ENCODE assay signal across 8 mouse cellular contexts in the genomic region with DNA sequence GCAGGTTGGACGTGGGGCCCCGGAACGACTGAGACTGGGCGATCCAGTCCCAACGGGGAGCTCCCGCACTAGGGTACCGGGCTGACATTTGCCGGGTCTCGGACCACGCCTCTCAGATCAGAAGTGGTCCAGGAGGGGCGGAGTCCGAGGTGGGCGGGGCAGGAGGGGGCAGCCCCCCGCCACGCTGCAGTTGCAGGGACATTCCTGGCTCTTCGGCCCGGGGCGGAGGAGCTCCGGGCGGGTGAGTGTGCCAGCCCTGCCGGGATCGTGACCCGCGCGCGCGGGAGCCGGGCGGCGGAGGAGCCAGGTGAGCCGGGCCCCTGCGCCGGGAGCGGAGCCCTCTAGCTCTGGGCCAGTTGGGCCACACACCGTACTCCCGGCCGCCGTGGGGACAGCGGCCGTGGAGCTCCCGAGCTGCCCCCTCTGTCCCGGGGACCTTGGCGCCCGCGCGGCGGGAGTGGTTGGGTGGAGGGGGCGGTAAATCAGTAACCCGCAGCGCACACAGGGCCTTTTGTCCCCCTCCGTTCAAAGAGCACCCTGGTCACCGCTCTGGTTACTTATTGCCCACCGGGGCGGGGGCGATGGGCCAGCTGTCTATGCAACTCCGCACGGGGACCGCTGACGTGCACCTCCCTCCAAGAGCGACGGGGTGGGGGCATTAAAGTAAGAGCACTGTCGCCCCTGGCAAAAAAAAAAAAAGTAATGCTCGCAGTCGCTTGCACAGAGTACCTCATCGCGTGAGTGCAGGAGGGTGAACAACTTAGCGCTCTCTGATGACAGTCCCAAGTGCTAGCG. TPM values are rescaled to one million over a fixed set of nuclear protein-coding genes. Genes with fewer than 3 reads are reported as not detected.
DNase-seq lines count a peak whose midpoint lies in the region; ATAC-seq and TF ChIP-seq lines count a peak whose summit lies in the region.

Fgfr4 (plus strand) TSS at position 20 of the 795 bp plus-strand sequence.

- no peak for TF ChIP-seq CTCF in small intestine, adult 2 months (IDR thresholded peaks at IDR 0.05; ENCODE audit: extremely low read depth, insufficient read length, insufficient replicate concordance, low read depth, low read length)

- H3K4me1 ChIP-seq in forebrain, embryonic 12.5 days, result peaks cover 11% of the 10 kb centered on the region
- H3K4me1 ChIP-seq in intestine, embryonic 15.5 days (replicated peaks), result 0 out of 2 replicates have a peak, but pooled peaks cover 4% of the 10 kb centered on the region
- H3K4me1 ChIP-seq in liver, embryonic 16.5 days (ENCODE audit: control insufficient read depth, low read depth, low read length), result no peaks in the 10 kb centered on the region; the same call in 1 of the 2 replicates
- H3K4me1 ChIP-seq in small intestine, adult 2 months (ENCODE audit: control insufficient read depth, insufficient read depth, insufficient read length, low read length), result peaks cover 2% of the 10 kb centered on the region; the same call in 1 of the 2 replicates

- no peaks in the 10 kb centered on the region for H3K36me3 ChIP-seq in forebrain, embryonic 12.5 days (replicated peaks)
- no peaks in the 10 kb centered on the region for H3K36me3 ChIP-seq in intestine, embryonic 15.5 days
- H3K36me3 ChIP-seq in liver, embryonic 16.5 days (ENCODE audit: control insufficient read depth, insufficient read depth), result no peaks in the 10 kb centered on the region
- no peaks in the 10 kb centered on the region for H3K36me3 ChIP-seq in small intestine, adult 2 months (ENCODE audit: control insufficient read depth, insufficient read depth, low read length)

- peak within 1 kb of the TSS; percentile 56 for H3K9ac ChIP-seq in forebrain, embryonic 12.5 days
- peak within 1 kb of the TSS; percentile 61 for H3K9ac ChIP-seq in intestine, embryonic 15.5 days
- H3K9ac ChIP-seq in liver, embryonic 16.5 days (ENCODE audit: low read depth, low read length), result peak within 1 kb of the TSS; percentile 39

- peak within 1 kb of the TSS; percentile 53 for H3K4me3 ChIP-seq in forebrain, embryonic 12.5 days (replicated peaks)
- peak within 1 kb of the TSS; percentile 51 for H3K4me3 ChIP-seq in intestine, embryonic 15.5 days (replicated peaks)
- H3K4me3 ChIP-seq in liver, embryonic 16.5 days (ENCODE audit: low read depth, low read length), result peak within 1 kb of the TSS; percentile 57
- H3K4me3 ChIP-seq in small intestine, adult 2 months (ENCODE audit: low read depth, low read length), result peak within 1 kb of the TSS; percentile 73

- peak; percentile 16 for DNase-seq in thymus, postnatal 14 days
- DNase-seq in thymus, adult 18-20 months, result no peak
- no peak for DNase-seq in layer of hippocampus, adult 11-12 months (ENCODE audit: low spot score)
- DNase-seq in right cerebral cortex, postnatal 10 days (ENCODE audit: low spot score in 2 of 2), result no peak

- 1% methylated on average over 68 of the region's 68 CpGs for WGBS in forebrain, embryonic 12.5 days
- WGBS in intestine, embryonic 15.5 days, result 2% methylated on average over 65 of the region's 68 CpGs
- 3% methylated on average over 68 of the region's 68 CpGs for WGBS in liver, embryonic 16.5 days (ENCODE audit: insufficient replicate concordance)
- WGBS in small intestine, adult 2 months, result 2% methylated on average over 68 of the region's 68 CpGs

- H3K4me2 ChIP-seq in forebrain, embryonic 12.5 days, result peak within 1 kb of the TSS; percentile 97
- peak within 1 kb of the TSS; percentile 82 for H3K4me2 ChIP-seq in intestine, embryonic 15.5 days (replicated peaks)
- H3K4me2 ChIP-seq in liver, embryonic 16.5 days (ENCODE audit: low read depth, low read length), result peak within 1 kb of the TSS; percentile 35

- ATAC-seq in forebrain, embryonic 12.5 days (ENCODE audit: low FRiP score), result peak; percentile 57; the same call in 1 of the 2 replicates
- peak; percentile 92 for ATAC-seq in intestine, embryonic 15.5 days
- peak; percentile 95 for ATAC-seq in liver, embryonic 16.5 days (ENCODE audit: low read depth)

- H3K27me3 ChIP-seq in forebrain, embryonic 12.5 days, result peaks cover 51% of the 10 kb centered on the region
- H3K27me3 ChIP-seq in intestine, embryonic 15.5 days (replicated peaks), result 0 out of 2 replicates have a peak, but pooled peaks cover 4% of the 10 kb centered on the region
- H3K27me3 ChIP-seq in liver, embryonic 16.5 days (ENCODE audit: control insufficient read depth, insufficient read depth, low read depth, low read length), result peaks cover 29% of the 10 kb centered on the region
- H3K27me3 ChIP-seq in small intestine, adult 2 months (ENCODE audit: control insufficient read depth, insufficient read depth, low read length), result no peaks in the 10 kb centered on the region

- no peaks in the 10 kb centered on the region for H3K9me3 ChIP-seq in forebrain, embryonic 12.5 days
- no peaks in the 10 kb centered on the region for H3K9me3 ChIP-seq in intestine, embryonic 15.5 days
- no peaks in the 10 kb centered on the region for H3K9me3 ChIP-seq in liver, embryonic 16.5 days (replicated peaks; ENCODE audit: control insufficient read depth, low read length)

- H3K27ac ChIP-seq in forebrain, embryonic 12.5 days, result no peak within 1 kb of the TSS
- peak within 1 kb of the TSS; percentile 91 for H3K27ac ChIP-seq in intestine, embryonic 15.5 days
- peak within 1 kb of the TSS; percentile 81 for H3K27ac ChIP-seq in liver, embryonic 16.5 days (ENCODE audit: low read length)
- no peak within 1 kb of the TSS for H3K27ac ChIP-seq in small intestine, adult 2 months (ENCODE audit: insufficient read depth, low read depth, low read length)

- TF ChIP-seq POLR2A in small intestine, adult 2 months (IDR thresholded peaks at IDR 0.05; ENCODE audit: low read depth, low read length), result no peak

RNA-seq across cellular contexts. Expression of gene Fgfr4, which starts in this region (rescaled TPM):
- polyA plus RNA-seq in forebrain, embryonic 12.5 days (2016; fragmentation: Nextera tagmentation; extraction: Ambion mirVana), result 0.15 and 0.20 TPM in 2 replicates
- polyA plus RNA-seq in intestine, embryonic 15.5 days (2015; fragmentation: Nextera tagmentation; extraction: Ambion mirVana), result 14.2 and 14.5 TPM in 2 replicates
- polyA plus RNA-seq in liver, embryonic 16.5 days (2015; fragmentation: Nextera tagmentation; extraction: Ambion mirVana), result 6.1 and 6.9 TPM in 2 replicates
- polyA plus RNA-seq in small intestine, adult 2 months (2012; rRNA removed), result 2.9 and 4.8 TPM in 2 replicates

Comparison
In these comparisons a context has a peak if more than half of its experiments do, and no peak if none do; other contexts are left out.
1. Peak in ATAC-seq, H3K4me3 ChIP-seq, H3K9ac ChIP-seq and H3K4me2 ChIP-seq in forebrain, embryonic 12.5 days; RNA of the gene not detected or under 1 TPM.
2. H3K27ac ChIP-seq: peak in intestine, embryonic 15.5 days (single experiment) and liver, embryonic 16.5 days (single experiment); none in forebrain, embryonic 12.5 days (single experiment) and small intestine, adult 2 months (single experiment).
3. H3K4me2 ChIP-seq: peak in every context shown above with its lines; median percentile 97 in forebrain, embryonic 12.5 days; 82 in intestine, embryonic 15.5 days; 35 in liver, embryonic 16.5 days.
4. Peak in every context shown above with its lines, with median percentiles within 50 percentile points of each other: ATAC-seq, H3K4me3 ChIP-seq and H3K9ac ChIP-seq.